Mouse (Mus musculus) heart, embryonic 11.5 days (tissue): ENCODE measurements around the gene Ccdc171. TPM values are rescaled to one million over a fixed set of nuclear protein-coding genes. Genes with fewer than 3 reads are reported as not detected.
"Not testable (repeated sequence)": the region's sequence is repeated elsewhere in the genome, so short reads cannot be mapped to it uniquely, and the experiment has no call there.

Source experiments
- ATAC-seq: fragments of 200-750 bp; cut with Nextera tagmentation; replicated peaks from 2 replicates; pipeline ENCODE4 v1.8.0; 2017; ENCODE audit warnings: moderate library complexity; ENCODE audit not compliant: insufficient number of reproducible peaks, low FRiP score, low TSS enrichment
- H3K27ac ChIP-seq: fragments of 300-500 bp; sonication (generic); 2 replicates; pipeline ENCODE4 v1.5.1; 2014; ENCODE audit warnings: mild to moderate bottlenecking, low read depth, low read length
- H3K27me3 ChIP-seq: fragments of 300-500 bp; sonication (generic); 2 replicates; pipeline ENCODE4 v1.6.1; 2014; ENCODE audit warnings: mild to moderate bottlenecking, low read length, mixed read lengths; ENCODE audit not compliant: control insufficient read depth, insufficient read depth
- H3K36me3 ChIP-seq: fragments of 300-500 bp; sonication (generic); 2 replicates; pipeline ENCODE4 v1.6.1; 2014; ENCODE audit warnings: mild to moderate bottlenecking, low read length, moderate library complexity, mixed read lengths; ENCODE audit not compliant: control insufficient read depth, insufficient read depth
- H3K4me1 ChIP-seq: fragments of 300-500 bp; sonication (generic); 2 replicates; pipeline ENCODE4 v1.6.1; 2014; ENCODE audit warnings: low read length; ENCODE audit not compliant: control insufficient read depth, insufficient read depth
- H3K4me2 ChIP-seq: fragments of 300-500 bp; sonication (generic); 2 replicates; pipeline ENCODE4 v1.6.1; 2014; ENCODE audit warnings: mild to moderate bottlenecking, moderate library complexity
- H3K4me3 ChIP-seq: fragments of 300-500 bp; sonication (generic); 2 replicates; pipeline ENCODE4 v1.5.1; 2014; ENCODE audit warnings: low read depth, low read length
- H3K9ac ChIP-seq: fragments of 300-500 bp; sonication (generic); 2 replicates; pipeline ENCODE4 v1.6.1; 2014; ENCODE audit warnings: mild to moderate bottlenecking, low read depth, low read length, moderate library complexity
- H3K9me3 ChIP-seq: fragments of 300-500 bp; sonication (generic); replicated peaks from 2 replicates; pipeline ENCODE4 v1.6.1; 2016; ENCODE audit warnings: low read length; ENCODE audit not compliant: control insufficient read depth
- WGBS: fragments of 180-500 bp; shearing (Covaris S2); extraction: QIAGEN DNeasy Blood & Tissue Kit; methylation state at CpG from one replicate; pipeline ENCODE4 v1.1.7; 2014; ENCODE audit not compliant: insufficient replicate concordance; 5-methylcytosine and 5-hydroxymethylcytosine counted together
- polyA plus RNA-seq: library from polyadenylated mRNA; unstranded; fragments of >200 nt; fragmentation: Nextera tagmentation; extraction: Ambion mirVana; gene quantifications from 2 replicates; pipeline ENCODE4 v1.2.1, GENCODE M21; 2014

The Ccdc171 gene
- polyA plus RNA-seq, 1 experiment from 2014 or later, result 4.9 TPM

- not testable (repeated sequence) for H3K9ac ChIP-seq, H3K27ac ChIP-seq
Observed at GRCm38 (mm10) chr4:83516144-83516543, 9.2 kb upstream of the Ccdc171 start.

GRCm38 (mm10) chr4:83519148-83519547 is 6.2 kb upstream of the Ccdc171 start:
- Histone ChIP-seq H3K9me3 (no peaks in the 10 kb centered on the region), H3K27ac (no peak overlapping the region), H3K9ac (no peak overlapping the region), H3K4me2 (no peak overlapping the region), H3K4me3 (no peak overlapping the region), H3K36me3 (no peaks in the 10 kb centered on the region), H3K27me3 (no peaks in the 10 kb centered on the region), H3K4me1 (no peaks in the 10 kb centered on the region)
- 82% methylated on average over 2 of the region's 2 CpGs for WGBS
- no peak for ATAC-seq

More at GRCm38 (mm10) chr4:83516144-83516543, 9.2 kb upstream of the Ccdc171 start:
- not testable (repeated sequence) for H3K36me3 ChIP-seq, H3K27me3 ChIP-seq, H3K4me2 ChIP-seq, H3K4me1 ChIP-seq, H3K9me3 ChIP-seq, H3K4me3 ChIP-seq, ATAC-seq
- WGBS, result 91% methylated on average over 5 of the region's 6 CpGs

- Histone ChIP-seq H3K4me1 (no peaks in the 10 kb centered on the region), H3K27me3 (no peaks in the 10 kb centered on the region), H3K4me3 (no peak overlapping the region), H3K9me3 (no peaks in the 10 kb centered on the region), H3K9ac (no peak overlapping the region), H3K4me2 (no peak overlapping the region), H3K27ac (no peak overlapping the region), H3K36me3 (no peaks in the 10 kb centered on the region)
- ATAC-seq, result no peak
Observed at GRCm38 (mm10) chr4:83519807-83520206, 5.5 kb upstream of the Ccdc171 start.

GRCm38 (mm10) chr4:83520308-83520707 is 5.0 kb upstream of the Ccdc171 start:
- no peaks in the 10 kb centered on the region for H3K4me1 ChIP-seq
- no peaks in the 10 kb centered on the region for H3K9me3 ChIP-seq
- 73% methylated on average over 4 of the region's 4 CpGs for WGBS
- H3K27ac ChIP-seq, result no peak overlapping the region
- H3K36me3 ChIP-seq, result no peaks in the 10 kb centered on the region
- no peak overlapping the region for H3K4me2 ChIP-seq
- H3K4me3 ChIP-seq, result no peak overlapping the region
- no peak for ATAC-seq
- H3K9ac ChIP-seq, result no peak overlapping the region
- no peaks in the 10 kb centered on the region for H3K27me3 ChIP-seq

- whole genome bisulfite sequencing, result 56% methylated on average over 5 of the region's 5 CpGs
- Histone ChIP-seq H3K27ac (no peak overlapping the region), H3K27me3 (no peaks in the 10 kb centered on the region), H3K4me1 (peaks cover 6% of the 10 kb centered on the region; the same call in 1 of the 2 replicates), H3K4me2 (no peak overlapping the region), H3K9me3 (no peaks in the 10 kb centered on the region), H3K9ac (no peak overlapping the region), H3K4me3 (no peak overlapping the region), H3K36me3 (no peaks in the 10 kb centered on the region)
- no peak for ATAC-seq
Observed at GRCm38 (mm10) chr4:83522066-83522465, 3.3 kb upstream of the Ccdc171 start.

- Histone ChIP-seq H3K9me3 (no peaks in the 10 kb centered on the region), H3K4me2 (peak overlapping the region; percentile 94), H3K27me3 (no peaks in the 10 kb centered on the region), H3K36me3 (no peaks in the 10 kb centered on the region), H3K4me3 (peak overlapping the region; percentile 81), H3K27ac (no peak overlapping the region), H3K9ac (peak overlapping the region; percentile 94), H3K4me1 (peaks cover 6% of the 10 kb centered on the region; the same call in 1 of the 2 replicates)
- WGBS, result 14% methylated on average over 6 of the region's 6 CpGs
- ATAC-seq, result no peak
Observed at GRCm38 (mm10) chr4:83524456-83524842, 896 bp upstream of the Ccdc171 start.

GRCm38 (mm10) chr4:83525690-83526055 is 328 bp downstream of the Ccdc171 start:
- H3K4me1 ChIP-seq, result peaks cover 6% of the 10 kb centered on the region; the same call in 1 of the 2 replicates
- peak; percentile 70 for ATAC-seq
- H3K36me3 ChIP-seq, result no peaks in the 10 kb centered on the region
- no peaks in the 10 kb centered on the region for H3K27me3 ChIP-seq
- no peaks in the 10 kb centered on the region for H3K9me3 ChIP-seq
- peak overlapping the region; percentile 81 for H3K4me3 ChIP-seq
- H3K27ac ChIP-seq, result peak overlapping the region; percentile 87
- H3K9ac ChIP-seq, result peak overlapping the region; percentile 94
- under 1% methylated on average over 18 of the region's 18 CpGs for WGBS
- peak overlapping the region; percentile 94 for H3K4me2 ChIP-seq

- Histone ChIP-seq H3K27me3 (no peaks in the 10 kb centered on the region), H3K9ac (no peak overlapping the region), H3K9me3 (no peaks in the 10 kb centered on the region), H3K36me3 (no peaks in the 10 kb centered on the region), H3K4me2 (peak overlapping the region; percentile 94), H3K4me3 (peak overlapping the region; percentile 81), H3K4me1 (peaks cover 6% of the 10 kb centered on the region; the same call in 1 of the 2 replicates), H3K27ac (no peak overlapping the region; the same call in 1 of the 2 replicates)
- ATAC-seq, result no peak
- WGBS, result 9% methylated on average over 13 of the region's 13 CpGs
Observed at GRCm38 (mm10) chr4:83526270-83526987, 1.1 kb downstream of the Ccdc171 start.

- H3K4me1 ChIP-seq, result peaks cover 6% of the 10 kb centered on the region; the same call in 1 of the 2 replicates
- H3K9ac ChIP-seq, result no peak overlapping the region
- ATAC-seq, result no peak
- no peak overlapping the region for H3K27ac ChIP-seq
- no peaks in the 10 kb centered on the region for H3K27me3 ChIP-seq
- H3K4me3 ChIP-seq, result no peak overlapping the region
- 49% methylated on average over 6 of the region's 6 CpGs for WGBS
- no peaks in the 10 kb centered on the region for H3K9me3 ChIP-seq
- H3K4me2 ChIP-seq, result no peak overlapping the region
- no peaks in the 10 kb centered on the region for H3K36me3 ChIP-seq
Observed at GRCm38 (mm10) chr4:83526988-83527334, 1.6 kb downstream of the Ccdc171 start.
